Mouse (Mus musculus): ENCODE data around the gene Gm20388.

Gene Gm20388

DNA sequence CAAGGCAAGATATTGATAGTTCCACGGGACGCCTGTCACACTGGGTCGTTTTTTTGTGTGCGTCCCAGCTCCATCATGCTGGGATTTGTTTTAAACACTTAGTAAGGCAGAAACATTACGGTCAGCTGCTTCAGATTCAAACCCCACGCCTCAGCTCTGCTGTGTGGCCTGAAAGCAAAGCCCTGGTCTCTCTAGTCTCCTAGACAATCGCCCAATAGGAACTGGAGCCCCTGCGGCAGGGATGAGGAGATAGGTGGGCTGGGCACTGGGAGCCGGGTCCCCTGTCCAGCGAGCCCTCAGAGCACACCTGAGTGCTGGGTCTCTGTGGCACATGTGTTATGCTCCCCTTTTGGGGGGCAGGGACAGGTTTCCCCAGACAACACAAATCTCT lies 267.5 kb downstream of the Gm20388 start:
- no peak for DNase-seq

DNA sequence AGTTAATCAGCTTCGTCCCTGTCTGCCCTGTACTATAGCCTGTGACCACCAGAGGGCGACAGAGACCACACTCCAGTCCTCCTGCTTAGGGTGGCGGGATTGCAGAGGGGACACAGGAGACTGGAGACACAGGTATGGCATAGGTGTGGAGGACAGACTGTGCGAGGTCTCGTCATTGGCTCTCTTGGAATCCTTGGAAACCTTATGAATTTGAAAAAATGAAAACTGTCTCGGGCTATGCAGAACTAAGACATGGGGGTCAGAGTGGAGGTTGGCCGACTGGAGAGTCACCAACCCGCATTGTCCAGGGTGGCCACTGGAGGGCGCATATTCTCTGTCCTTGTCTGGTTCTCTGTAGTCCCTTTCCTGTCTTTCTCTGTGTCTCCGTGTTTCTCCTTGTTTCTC lies 268.4 kb downstream of the Gm20388 start:
- peak; percentile 94 to 95 for DNase-seq

DNA sequence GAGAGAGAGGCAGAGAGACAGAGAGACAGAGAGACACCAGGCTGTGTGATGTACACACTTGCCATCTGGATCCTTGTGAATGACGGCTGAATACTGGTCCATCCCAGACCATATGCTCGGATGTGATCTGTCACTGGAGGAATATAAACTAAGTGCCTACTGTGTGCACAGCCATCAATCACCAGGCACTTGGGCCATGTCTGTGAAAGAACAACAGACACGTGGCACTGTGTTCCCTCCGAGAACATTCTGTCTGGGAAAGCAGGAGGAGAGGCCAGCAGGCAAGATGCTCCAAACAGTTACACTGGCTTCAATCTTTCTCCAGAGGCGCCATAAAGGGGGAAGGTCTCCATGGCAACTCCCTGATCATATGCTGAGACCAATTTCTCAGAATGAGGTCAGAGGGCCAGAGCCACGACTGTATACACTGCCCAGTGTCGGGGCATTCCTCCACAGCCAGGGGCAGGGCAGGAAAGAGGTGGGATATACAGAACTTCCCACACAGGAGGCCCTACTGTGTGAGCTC lies 269.9 kb downstream of the Gm20388 start:
- DNase-seq = no peak

DNA sequence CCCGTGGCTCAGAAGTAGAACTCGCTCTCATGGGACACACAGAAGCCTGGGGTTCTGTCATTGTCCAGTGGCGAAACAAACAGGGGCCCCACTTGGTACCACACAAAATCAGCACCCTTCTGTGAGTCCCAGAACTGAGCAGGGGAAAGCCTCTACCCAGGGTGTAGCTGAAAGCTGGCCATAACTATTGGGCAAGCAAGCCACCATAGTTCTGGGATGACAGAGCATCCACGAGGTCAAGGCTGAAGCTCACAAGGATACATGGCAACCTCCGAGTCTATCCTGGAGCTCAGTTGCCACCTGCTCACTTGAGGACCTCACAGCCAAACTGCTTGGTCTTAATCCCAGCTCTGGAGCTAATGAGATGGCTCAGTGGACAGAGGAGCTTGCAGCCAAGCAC lies 270.6 kb downstream of the Gm20388 start:
- DNase-seq = no peak

DNA sequence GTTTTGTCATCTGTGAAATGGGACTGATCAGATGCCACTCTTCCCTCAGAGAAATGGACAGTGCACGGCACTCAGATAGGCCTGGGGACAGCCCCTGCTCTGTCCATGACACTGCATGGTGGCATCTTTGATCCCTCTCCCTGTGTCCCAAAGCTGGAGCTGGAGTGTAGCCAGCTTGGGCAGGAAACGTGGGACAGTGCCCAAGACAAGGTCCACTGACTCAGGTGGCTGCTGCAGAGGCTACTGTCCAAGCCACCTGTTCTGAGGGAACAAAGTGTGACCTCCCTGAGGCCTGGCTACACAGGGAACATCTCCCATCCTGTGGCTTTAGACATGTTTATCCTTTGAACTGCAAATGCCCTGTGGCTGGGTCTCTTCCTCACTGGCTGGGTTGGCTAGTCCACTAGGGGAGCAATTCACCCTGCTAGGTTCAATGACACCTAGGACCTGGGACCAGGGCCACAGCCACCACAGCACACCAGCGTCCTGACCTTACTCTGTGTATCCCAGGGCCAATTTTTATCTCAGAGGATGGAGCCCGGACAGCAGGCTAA lies 271.3 kb downstream of the Gm20388 start:
- DNase-seq = no peak

DNA sequence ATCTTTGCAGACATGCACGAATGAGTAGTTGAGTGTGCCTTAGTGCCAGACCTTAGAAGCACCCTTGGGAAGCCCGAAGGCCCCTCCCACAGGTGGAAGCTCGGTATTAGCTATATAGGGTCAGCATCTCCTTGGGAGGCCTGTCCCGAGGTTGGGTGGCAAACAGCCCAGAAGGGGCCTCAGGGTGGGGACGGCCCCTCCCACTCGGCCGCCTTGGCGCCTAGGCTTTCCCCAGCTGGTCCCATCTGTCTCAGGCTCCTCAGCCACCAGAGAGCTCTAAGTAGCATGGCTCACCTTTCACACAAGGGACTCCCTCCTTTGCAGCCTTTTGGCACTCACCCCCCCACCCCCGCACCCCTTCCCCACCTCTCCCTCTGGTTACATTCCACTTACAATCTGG lies 273.7 kb downstream of the Gm20388 start:
- no peak for DNase-seq

DNA sequence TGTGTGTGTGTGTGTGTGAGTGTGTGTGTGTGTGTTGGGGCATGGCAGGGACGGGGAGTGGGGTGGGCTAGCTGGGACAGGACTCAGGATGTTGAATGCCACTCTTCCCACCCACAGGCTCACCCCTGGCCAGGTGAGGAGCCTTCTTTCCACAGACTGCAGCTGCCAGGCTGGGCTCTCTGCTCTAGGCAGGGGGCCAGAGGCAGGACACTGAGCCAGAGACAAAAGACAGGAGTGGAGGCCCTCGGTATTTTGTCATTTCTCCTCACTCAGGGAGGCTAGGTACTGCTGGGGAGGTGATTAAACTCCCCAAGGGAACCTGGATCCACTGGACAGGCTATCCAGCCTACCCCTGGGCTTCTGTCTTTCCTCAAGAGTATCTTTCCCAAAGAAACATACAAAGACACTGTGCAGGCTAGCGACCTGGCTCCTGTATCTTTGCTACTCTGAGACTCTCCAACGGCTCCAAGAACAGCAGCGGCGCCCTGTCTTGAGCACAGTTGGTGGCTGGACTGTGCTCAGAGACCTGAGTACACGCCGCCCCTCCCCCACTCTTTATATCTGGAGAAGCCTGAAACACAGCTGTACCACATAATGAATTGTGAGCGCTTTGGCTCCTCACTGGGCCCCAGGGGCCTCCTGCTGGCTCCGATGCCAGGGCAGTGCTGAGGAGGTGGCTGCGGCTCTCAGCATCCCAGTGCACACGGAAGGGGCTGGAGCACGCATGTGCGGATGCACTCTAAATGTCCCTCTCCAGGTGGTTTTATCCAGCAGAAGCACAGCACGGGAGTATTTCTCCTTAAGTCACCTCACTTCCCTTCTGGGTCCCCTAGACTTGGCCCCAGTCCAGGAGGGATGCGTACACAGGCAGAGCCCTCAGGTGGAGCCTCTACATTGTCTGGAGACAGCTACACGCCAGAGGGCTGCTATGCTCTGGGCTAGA lies 274.5 kb downstream of the Gm20388 start:
- peak in 1 of 2 experiments; percentile 46 for DNase-seq

DNA sequence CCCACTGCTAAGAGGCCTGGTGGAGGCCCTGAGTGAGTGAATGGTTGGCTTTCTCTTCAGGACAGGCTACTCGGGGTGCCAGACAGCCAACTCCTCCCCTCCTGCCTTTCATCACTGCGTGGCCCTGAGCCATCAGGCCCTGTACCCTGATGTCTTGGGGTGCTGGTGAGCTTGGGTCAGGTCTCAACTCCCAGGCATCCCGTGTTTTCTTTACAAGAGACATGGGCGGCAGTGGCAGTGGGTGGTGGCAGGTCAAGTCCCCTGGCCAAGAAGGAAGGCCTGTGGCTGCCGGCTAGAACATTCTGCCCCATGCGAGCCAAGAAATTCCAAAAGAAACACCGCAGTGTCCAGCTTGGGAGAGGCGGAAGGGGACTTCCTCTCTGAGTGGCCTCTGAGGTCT lies 275.8 kb downstream of the Gm20388 start:
- no peak for DNase-seq

DNA sequence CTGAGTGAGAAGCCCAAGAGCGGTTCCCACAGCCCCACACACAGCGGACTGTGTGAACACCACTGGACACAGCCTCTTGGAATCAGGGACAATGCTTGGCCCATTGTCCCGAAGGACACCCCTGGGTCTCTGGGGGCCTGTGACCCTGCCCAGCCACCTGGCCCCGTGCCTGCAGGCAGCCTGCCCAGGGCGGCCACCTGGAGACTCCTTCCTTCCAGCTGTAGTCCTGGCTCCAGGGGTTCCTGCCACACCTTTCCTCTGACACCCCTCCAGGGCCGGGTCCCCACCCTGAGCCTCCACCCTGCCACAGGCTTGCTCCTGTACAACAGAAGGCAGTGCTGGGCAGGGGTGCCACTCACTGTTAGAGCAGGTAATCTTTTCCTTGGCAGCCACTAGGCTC lies 277.9 kb downstream of the Gm20388 start:
- DNase-seq = no peak

DNA sequence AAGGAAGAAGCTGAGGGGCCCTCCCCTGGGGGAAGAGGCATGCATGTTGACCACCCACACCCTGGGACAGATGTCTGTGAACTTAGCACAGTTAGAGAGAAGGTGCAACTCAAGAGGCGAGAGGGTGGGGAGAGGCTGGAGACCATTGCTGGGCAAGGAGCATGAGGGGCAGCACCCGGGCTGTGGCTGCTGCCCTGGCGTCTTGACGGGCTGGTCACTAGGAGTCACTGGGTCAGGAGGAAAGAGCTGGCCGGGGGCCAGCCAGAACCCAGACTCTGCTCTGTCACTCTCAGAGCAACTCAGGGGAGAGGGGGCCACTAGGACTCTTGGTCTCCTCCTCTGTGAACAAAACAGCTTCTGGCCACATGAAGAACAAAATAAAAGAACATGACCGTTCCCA lies 278.8 kb downstream of the Gm20388 start:
- DNase-seq = no peak

DNA sequence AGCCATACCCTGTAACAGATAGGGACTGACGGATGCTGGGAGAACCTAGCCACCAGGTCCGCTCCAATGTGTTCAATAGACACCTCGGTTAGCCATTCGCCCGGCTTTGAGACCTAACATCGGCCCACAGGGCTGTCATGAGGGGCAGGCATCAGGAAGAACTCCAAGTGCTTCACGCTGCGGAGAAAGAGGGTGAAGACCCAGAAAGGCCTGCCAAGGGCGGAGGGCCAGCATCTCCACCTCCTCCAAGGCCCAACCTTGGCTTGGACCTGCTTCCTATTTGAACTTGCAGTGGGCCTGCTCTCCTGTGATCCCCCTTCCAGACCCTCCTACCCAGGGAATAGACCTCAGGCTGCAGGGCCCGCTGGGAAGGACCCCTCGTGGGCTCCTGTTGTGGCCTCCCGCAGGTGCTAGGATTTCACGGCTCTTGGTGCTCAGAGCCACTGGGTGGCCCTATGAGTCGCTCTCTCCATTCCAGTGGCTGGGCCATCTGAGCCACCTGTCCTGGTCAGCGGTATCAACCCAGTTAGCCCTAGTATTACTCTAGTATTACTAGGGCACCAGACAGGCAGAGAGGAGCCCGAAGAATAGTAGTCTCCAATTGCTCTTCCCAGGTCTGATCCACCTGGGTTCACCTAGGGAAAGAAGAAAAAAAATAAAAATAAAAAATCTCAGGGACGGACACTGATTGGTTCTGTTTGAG lies 279.6 kb downstream of the Gm20388 start:
- peak; percentile 50 to 59 for DNase-seq

DNA sequence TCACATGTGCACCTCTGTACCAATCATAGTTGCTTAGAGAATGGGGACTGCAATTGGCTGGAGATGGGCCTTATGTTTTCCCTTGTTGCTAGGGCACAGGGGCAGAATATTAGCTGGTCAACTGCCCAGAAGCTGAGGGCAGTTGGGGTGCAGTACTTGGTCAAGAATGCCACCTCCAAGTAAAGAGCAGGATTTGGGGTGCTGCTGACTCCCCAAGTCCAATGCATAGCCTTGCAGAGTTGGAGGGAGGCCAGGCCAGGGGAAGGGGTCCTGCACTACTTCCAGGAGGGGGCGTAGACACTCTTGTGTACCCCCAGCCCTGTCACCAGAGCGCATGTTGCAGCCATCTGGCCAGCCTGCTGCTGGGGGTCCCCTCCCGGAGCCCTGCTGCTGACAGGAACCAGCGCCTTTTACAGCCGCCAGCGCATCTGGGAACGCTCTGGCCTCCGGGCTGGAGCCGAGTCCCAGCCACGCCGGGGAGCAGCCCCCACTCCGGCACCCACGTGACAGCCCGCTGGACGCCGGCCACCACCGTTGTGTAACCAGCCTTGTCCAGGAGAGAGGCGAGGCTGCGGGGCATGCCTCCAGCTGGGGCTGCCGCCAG lies 280.3 kb downstream of the Gm20388 start:
- DNase-seq = peak; percentile 87 to 92

DNA sequence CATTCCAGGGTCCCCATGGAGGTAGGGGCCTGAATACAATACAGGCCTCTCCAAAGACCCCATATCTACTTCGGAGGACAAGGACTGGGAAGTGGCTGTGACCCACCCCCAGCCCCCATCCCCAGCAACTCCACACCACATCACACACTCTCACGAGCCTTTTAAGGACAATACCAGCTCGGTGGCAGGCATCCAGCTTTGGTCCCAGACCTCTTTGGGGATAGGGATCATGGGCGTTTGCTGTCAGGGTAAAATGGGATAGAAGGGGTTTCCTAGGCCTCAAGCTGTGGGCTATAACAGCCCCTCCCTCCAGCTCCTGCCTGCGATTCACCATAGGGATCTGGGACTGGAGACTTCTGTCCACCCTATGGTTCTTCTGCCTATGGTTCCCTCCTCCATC lies 281.0 kb downstream of the Gm20388 start:
- DNase-seq = no peak

DNA sequence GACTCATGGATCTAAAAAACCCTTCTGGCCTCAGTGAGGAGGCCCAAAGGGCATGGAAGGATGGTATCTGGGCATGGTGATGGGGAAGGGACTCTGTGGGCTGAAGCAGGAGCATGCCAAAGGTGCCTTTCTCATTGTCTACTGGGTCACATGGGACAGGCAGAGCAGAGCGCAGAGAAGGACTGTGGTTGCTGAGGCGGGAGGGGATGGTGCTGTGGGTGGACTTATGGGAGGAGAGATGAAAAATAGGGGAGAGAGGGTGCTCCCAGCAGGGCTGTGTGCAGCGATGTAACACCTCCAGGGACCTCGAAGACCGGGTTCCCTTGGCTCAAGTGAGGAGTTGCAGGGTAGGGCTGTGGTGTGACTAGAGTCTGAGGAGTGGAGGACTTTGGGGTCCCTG lies 281.5 kb downstream of the Gm20388 start:
- DNase-seq = no peak

DNA sequence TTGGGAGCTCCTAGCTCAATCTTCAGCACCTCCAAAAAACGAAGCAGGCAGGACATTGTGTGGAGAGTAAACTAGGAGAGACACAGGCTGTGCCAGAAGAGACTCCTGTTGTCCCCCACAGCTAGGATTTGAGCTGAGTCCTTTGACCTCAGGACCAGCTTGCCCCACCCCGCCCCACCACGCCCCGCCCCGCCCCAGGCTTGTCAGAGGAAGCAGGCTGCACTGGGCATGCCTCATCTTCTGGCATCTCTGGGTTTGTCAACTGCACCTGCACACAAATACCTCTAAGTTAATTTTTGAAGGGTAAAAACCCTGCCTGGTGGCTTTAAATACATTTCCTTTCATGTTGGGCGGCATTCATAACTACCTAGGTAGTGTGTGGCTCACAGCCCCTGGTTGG lies 290.7 kb downstream of the Gm20388 start:
- DNase-seq = no peak

DNA sequence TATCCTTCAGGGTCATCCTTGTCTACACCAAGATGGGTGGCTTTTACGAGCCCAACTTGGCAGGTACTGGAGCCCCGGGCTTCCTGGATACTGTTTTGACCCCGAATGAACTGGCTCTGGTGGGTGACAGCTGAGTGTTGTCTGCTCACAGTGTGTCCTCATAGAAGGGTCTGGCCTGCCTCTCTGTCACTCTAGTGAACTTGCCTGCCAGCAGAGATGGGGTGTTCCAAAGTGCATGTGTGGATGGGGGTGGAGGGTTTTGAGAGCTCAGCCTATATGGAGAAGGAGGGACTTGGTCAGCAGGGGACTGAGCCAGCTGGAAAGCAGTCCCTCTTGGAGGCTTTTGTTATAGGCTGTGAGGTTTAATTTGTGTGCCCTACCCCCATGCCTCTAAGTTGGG lies 291.9 kb downstream of the Gm20388 start:
- no peak for DNase-seq

DNA sequence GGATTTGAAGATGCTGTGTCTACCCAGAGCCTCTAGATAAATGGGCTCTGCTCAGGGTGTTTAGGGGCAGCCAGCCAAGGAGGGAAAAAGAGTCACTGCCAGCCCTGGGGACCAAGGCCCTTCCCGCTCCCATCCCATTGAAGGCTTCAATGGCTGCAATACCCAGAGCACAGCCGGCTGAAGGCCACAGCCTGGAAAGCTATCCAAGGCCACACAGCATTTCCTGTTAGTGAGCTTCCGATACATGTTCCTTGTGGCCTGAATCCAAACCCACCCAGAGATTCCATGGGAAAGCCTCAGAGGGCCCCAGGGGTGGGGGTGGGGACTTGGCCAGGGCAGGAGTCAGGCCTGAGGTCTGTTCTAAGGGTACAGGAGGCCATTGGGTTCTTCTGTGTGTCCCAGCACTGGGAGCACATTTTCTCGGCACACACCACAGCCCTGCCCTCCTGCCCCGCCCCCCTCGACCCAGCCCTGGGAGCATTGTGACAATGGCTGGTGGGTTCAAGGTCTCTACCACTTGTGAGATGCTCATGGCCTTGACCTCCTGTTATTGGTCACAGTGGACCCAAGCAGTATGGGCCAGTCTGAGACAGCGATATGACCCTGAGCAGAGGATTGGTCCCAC lies 294.2 kb downstream of the Gm20388 start:
- DNase-seq = no peak

DNA sequence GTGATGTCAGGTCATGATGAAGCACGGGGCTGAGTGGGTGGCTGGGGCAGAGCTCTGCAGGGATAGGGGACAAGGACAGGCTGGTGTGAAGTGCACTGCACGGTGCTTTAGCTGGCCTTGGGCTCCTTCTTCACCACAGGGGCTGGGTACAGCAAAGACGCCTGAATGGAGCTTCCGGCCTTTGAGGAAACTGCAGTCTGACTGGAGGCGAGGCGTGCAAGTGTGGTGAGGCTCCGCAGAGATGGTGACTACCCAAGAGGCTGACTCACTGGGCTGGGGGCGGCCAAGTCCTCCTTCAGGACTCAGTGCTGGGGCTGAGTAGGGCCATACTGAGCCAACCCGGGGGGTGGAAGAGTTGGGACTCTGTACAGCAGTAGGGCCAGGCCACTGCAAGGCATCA lies 295.3 kb downstream of the Gm20388 start:
- no peak for DNase-seq

DNA sequence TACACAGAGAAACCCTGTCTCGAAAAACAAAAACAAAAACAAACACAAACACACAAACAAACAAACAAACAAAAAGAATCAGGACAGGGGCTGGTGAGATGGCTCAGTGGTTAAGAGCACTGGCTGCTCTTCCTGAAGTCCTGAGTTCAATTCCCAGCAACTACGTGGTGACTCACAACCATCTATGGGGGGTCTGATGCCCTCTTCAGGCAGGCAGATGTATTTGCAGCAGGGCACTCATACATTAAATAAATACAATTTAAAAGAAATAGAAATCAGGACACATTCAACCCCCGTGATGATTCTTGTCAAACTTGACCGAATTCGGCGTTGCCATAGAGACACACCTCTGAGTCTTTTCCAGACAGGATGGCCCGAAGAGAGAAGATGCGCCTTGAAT lies 296.7 kb downstream of the Gm20388 start:
- DNase-seq = no peak

DNA sequence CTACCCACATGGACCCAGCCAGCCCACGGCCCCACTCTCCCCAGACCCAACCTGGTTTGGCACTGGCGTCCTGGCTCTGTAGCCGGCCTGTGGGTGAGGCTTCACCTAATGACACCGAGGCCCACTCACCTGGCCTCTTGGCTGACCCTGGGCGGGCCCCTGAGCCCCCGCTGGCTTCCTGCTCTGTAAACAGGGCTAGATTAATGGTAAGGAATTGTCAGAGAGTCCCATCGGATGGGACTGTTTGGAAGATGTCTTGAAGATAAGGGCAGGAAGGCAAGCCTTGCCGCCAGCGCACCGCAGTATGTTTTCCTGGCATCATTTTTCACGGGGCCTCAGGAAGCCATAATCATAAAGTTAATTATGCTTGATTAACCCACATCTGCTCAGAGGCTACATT lies 297.5 kb downstream of the Gm20388 start:
- no peak for DNase-seq

DNA sequence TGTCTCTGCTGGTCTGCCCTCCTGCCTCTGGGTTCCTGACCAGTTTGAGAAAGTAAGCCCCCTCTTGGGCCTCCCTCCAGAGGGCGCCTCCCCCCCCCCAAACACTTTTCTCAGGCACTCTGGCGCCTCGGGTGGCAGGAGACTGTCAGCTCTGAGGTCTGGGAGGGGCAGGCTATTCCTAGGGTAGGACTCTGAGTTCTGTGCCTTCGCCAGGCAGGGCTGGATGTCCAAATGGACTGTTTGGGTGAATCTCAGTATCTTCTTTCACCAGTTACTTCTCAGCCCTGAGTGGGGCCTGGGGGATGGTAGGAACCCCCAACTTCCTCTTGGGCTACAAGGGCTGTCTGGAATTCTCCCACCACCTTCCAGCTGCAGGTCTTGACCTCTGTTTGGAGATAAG lies 300.7 kb downstream of the Gm20388 start:
- peak in 1 of 2 experiments; percentile 24 for DNase-seq

DNA sequence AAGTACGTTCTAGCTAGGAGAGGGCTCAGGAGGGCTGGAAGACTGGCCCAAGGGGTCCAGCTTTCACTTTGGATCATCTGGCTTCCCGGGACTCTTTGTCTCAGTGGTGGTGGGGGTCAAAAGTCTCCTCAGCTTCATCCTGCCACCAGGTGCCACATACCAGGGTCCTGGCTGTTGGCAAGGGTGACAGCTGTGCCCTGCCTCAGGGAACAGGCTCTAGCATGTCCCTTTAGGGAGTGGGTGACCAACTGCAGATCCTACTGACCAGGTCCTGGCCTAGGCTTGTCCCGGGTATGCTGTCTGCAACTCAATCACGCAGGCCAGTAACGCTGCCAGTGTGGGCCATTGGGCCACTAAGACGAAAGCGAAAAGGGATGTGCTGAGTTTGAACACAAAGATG lies 302.0 kb downstream of the Gm20388 start:
- DNase-seq = peak in 1 of 2 experiments; percentile 8

DNA sequence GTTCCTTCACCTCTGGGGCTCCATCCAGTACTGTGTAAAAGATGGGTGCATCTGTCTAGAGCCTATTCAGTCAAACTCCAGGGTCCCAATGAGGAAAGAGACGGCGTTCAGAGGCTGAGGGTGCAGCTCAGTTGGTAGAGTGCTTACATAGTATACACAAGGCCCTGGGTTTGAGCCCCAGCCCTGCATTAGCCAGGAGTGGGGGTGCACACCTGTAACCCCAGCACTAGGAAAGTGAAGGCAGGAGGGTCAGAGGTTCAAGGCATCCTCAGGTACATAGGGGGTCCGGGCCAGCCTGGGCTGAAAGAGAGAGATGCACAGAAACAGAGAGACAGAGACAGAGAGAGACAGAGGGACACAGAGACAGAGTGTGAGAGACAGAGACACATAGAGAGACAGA lies 302.6 kb downstream of the Gm20388 start:
- no peak for DNase-seq
